Mouse (Mus musculus): ENCODE data around the gene Ess2. TPM values are rescaled to one million over a fixed set of nuclear protein-coding genes. Genes with fewer than 3 reads are reported as not detected.
"Not testable (repeated sequence)": the region's sequence is repeated elsewhere in the genome, so short reads cannot be mapped to it uniquely, and the experiment has no call there.

Ess2 gene
- total RNA-seq (2022), result 10 to 100 TPM; 16.9 to 28.8 (median 22.5) TPM

DNA sequence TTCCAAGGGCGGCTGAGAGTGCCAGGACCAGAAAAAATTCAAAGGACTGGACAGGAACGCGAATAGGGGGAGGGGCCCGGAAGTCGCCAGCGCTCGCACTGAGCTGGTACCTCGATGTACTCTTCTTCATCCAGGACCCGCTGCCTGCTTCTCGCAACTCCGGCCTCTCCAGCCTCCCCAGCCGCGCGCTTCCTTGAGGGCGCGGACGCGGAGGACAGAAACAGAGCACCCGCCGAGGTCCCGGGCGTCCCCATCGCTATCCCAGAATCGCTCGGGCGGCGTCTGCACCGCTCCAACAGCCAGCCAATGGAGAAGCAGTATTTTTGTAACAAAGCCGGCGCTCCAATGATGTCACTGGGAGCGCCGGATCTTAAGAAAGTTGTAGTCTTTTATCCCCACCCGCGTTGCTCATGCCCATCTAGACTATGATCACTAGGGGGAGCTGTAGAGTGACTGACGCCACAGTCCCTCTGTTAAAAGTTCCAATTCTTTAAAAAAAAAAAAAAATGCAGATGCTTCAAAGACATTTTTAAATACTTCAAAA is at the start of gene Ess2:
Gene Ess2, minus strand, starts transcription at position 297 of the 544 bp plus-strand sequence.
- DNase-seq, result peak; percentile 92

DNA sequence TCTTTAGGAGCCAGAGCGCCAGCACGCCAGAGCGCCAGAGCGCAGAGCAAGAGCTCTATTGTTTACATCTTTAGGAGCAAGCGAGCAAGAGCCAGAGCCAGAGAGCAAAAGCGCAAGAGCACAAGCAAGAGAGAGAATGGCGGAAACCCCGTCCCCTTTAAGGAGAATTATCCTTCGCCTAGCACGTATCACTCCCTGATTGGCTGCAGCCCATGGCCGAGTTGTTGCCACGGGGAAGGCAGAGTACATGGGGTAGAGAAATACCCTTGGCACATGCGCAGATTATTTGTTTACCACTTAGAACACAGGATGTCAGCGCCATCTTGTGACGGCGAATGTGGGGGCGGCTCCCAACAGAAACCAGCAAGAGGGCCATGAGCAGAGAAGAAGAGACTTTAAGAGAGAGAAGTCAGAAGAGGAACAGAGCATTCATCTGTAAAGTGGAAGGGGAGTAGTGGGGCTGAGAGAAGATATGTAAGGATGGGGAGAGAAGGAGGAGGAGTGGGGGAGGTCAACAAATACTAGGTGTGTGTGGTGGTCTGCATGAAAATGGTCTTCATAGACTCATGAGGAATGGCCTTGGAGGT is 45.0 kb upstream of the Ess2 start:
- DNase-seq, result not testable (repeated sequence)

DNA sequence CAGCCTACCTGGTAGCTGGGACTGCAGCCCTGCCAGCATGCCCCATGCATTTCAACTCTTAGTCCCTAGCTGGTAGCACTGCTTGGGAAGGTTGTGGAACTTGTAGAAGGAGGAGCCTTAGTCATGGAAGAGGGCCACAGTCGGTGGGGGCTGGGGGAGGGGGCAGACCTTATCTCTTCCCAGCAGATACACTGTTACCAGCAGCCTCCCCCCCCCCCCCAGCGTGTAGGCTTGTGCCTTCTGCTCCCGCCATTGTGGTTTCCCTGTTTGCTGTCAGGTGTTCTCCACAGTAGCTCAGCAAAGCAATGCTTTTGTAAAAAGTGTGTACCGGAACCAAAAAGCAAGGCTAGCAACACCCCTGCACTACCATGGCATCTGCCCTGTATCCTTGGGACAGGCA is 40.5 kb upstream of the Ess2 start:
- no peak for DNase-seq

DNA sequence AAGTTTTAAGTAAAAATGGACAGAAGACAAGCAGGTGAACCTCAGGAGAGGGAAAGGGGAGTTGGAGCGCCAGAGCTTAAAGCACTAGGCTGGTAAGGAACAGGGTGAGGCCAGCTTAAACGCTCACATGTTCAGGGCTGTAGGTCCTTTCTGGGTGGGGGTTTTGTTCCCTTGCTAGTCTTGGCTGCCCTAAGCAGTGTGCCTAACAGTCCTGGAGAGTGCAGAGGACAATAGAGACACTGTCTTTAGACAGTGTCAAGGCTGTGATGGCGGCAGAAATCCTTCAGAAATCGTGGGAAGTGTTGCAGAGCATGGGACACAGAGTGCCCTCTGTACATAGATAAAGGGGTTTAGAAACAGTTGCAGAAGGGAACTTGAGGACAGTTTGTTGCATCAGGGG is 38.9 kb upstream of the Ess2 start:
- DNase-seq, result no peak

DNA sequence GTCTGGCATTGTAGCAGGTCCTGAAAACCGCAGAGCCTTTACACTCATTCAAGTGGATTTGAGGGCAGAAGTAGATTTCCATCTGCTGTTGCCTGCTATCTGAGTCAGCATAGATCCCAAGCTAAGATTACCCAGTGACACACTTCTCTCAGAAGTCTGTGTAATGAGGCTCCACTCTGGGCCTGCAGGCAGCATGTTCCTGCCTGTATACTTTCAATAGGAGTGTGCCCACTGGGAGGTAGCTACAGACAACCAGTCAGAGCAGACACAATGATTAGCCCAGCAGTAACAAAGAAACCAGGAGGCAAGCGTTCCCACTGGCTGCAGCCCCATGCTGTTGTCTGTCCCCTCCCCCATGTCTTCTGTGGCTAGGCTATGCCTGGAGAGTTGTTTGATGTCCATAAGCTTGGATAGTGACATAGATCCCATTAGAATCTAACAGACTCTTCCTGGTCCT is 38.3 kb upstream of the Ess2 start:
- no peak for DNase-seq

DNA sequence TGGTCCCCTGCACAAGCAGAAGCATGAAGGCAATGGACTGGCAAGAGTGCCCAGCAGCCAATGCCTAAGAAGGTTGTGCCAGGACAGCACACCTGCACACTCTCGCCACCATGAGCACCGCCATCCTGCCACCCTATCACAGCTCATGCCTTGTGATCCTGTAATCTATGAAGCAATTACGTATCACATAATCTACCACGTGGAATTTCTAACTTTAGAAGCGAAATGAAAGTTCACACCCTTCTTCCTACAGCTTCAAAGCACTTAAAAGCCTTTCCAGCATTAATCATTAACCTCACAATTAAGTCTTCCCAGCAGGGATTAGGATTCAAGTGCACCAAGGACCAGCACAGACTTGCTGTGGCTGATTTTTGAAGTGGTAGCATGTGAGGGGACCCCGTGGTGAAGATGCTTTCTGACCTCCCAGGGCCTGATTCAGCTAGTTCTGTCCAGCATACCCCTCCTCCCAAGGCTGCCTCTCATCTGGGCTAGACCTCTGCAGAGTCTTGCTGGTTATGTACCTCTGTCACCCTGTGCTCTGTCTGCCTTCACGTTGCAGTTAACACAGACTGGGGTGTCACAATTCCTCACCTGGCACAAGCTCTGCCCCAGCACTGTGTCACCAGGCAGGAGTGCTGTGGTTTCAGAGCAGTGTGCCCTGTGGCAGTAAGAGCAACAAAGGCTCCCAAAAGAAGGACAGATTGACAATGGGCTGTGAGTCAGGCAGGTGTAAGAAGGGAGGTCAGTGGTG is 34.1 kb upstream of the Ess2 start:
- no peak for DNase-seq

DNA sequence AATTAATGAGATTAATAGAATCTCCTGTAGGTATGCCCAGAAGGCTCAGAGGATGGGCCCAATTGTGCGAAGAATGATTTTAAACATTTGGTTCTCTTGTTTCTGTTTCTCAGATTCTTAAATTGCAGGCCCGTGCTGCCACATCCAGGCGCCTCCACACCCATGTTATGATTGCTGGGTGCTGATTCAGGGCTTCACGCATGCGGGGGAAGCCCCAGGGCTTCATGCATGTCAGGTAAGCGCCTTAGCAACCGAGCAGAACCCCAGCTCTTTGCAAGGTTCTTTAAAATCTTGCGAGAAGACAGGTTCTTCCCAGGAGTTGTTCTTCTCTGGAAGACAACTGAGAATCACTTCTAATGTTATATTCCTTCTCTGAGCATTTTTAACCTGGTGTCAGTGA is 32.3 kb upstream of the Ess2 start:
- DNase-seq, result no peak

DNA sequence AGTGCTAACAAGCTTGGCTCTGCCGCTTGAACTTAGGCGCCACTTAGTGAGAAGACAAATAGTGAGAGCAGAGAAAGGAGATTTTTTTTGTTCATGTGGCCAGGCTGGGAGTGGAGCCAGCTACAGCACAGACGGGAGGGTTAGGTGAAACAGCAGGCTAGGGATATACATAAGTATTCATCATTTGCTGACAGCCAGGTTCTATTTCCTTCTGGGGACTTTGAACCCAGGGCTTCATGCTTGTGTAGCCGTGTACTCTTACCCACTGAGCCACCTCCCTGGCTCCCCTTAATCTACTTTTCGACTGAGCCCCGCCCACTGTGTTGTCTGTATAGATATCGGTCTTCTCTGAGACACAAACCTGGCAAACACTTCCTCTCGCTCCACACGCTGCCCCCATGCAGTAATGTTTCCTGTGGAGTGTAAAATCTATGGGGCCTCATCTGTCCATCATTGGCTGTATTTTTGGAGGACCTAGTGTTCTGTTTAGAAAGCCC is 28.2 kb upstream of the Ess2 start:
- DNase-seq, result no peak

DNA sequence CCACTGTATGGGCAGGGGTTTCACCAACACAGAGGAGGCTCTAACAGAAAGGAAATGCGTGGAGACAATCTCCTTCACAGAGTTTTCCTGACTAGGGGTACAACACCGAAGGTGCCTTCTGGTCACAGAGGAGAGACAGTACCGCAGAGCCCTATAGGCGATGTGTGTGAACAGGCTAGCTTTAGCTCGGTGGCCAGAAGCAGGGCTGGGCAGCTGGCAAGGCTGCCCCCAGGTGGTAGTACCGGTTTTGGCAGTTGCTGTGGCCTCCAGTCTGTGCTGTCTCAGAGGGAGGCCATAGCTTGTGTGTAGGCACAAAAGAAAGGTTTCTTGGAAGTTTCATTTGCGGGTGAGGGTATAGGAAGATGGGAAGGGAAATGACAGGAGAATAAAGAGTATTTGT is 27.7 kb upstream of the Ess2 start:
- no peak for DNase-seq

DNA sequence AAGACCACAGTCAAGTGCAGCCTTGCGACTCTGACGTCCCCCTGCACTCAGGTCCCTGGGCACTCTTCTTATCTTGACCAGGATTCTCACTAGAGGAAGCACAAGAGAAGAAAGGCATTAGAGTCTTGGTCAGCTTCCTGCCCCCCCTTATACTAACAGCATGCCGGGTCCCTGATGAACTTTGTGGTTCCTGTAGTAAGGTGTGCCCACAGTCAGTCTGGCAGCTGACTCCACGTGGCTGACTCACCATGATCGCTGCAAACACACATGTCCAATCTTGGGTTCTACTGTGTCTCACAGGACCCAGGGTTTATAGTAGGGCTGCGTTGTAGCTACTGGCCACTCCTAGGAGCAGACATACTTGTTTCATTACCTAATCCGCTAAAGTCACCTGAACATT is 27.0 kb upstream of the Ess2 start:
- DNase-seq, result no peak

DNA sequence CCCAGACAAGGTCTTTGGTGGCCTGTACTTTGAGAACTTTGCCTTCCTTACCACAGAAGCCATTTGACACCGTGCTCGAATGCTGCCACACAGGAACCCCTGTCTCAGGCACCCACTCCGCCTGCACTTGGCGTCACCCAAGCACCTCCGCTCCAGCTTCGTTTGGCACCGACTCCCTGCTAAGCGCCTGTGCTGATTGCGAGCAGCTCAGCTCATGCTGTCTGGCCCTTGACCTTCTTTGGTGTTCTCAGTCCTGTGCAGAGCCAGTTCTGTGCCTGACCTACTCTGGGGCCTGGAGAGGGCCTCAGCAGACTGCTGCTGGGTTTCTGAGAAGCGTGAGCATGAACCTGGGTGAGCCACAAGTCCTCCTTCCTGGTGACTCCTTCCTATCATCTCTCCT is 25.6 kb upstream of the Ess2 start:
- DNase-seq, result no peak

DNA sequence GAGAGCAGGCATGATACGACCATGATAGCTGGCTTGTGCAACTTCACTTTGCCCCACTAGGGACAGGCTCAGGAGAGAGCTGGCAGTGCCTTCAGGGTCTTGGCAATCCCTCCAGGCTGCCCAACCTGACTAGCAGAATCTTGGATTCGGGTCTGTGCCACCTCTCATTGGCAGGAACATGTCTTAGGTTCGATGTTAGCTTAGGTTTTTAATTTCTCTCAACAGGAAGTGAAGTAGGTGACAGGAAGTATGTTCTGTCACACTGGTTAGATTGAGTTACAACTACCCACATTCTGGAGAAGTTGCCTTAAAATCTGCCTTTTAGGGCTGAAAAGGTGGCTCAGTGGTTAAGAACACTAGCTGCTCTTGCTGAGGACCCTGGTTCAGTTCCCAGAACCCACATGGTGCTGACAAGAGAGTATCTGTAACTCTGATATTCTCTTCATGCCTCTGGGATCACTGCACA is 23.3 kb upstream of the Ess2 start:
- DNase-seq, result no peak

DNA sequence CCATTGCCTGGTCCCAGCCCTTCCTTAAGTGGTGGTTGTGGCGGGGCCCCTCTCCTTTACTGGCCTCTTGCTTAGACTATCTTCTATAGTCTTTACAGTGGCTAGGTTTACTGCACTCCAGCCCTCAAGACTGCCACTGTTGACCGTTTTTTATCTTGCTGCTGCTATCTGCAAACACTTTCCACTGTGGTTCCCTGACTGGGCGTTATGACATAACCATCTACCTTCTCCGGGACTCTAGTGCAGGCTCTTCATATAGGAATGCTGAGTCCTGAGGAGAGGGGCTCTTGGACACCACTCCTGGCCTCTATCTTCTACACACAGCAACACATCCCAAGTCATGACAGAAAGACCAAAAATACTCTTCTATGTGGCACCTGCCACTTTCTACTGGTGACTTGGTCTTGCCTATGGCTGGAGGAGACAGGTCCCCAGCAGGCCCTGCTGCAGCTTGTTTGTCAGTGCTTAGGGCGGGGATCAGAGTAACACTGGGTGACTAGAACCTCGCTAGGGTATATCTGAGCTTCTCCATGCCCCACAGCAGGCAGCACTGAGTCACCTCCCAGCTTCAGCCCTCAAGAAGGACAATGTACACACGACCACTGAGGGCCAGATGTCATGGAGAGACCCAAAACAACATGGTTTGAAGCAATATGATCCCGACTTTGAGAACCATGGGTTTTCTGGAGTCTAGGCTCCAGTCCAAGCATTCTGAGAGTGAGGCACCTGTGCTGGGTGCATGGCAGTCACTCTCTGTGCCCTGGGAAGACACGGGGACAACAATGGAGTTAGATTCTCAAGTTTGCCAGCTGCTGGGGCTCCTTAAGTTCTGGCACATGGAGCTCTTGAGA is 22.7 kb upstream of the Ess2 start:
- no peak for DNase-seq

DNA sequence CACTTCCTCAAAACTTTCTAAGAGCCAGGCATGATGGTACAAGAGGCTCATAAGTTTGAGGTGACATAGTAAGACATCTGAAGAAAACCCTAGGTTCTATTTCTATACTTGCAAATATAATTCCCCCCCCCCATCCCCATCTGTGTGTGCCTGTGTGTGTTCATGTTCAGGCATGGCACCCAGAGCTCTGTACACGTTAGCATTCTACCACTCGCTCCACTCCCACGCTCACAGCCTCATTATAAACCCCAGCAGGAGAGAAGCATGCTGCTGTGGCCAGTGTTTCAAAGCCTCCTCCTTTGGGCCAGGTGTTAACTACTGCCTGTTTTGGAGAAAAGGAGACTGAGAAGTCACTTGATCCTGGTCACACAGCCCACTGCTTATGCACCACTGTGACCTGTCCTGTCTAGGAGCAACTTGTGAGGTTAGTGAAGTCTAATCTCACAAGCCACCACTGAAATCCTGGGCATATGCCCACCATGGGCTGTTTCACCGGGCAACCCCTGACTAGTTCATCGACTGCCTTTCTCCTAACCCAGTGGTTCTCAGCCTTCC is 20.8 kb upstream of the Ess2 start:
- no peak for DNase-seq

DNA sequence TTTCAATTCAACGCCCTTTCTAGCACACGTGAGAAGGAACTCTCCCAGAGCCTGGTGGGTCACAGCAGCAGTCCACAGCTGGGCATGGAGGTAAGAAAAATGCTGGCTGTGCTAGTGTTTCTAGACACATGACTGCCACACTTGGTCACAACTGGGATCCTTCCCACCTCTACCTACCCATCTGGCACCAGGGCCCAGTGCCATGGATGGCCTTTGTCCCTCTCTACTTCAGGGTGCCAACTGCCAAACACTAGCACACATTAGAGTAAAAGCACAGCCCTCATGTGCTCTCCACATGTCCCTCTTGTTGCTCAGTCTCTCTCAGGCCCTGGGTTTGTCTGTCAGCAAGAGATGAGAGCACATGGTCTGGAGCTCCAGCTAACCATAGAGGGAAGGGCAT is 18.5 kb upstream of the Ess2 start:
- no peak for DNase-seq

DNA sequence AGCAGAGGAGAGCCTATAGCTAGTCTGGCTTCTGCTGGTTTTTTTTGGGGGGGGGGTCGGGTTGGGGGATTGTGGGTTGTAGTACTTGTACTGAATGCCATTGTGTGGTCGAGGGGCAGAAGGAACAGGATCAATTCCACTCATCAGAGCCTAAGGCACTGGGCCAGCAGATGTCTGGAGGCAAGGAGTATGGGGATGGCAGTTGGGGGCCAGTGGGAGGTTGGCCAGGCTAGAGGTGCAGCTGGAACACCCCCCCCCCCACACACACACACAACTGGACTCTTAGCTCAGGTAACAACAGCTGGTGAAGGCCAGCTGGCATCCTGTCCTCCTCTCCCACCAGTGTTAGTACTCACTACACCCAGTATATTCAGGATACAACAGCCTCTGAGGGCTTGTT is 18.1 kb upstream of the Ess2 start:
- no peak for DNase-seq

DNA sequence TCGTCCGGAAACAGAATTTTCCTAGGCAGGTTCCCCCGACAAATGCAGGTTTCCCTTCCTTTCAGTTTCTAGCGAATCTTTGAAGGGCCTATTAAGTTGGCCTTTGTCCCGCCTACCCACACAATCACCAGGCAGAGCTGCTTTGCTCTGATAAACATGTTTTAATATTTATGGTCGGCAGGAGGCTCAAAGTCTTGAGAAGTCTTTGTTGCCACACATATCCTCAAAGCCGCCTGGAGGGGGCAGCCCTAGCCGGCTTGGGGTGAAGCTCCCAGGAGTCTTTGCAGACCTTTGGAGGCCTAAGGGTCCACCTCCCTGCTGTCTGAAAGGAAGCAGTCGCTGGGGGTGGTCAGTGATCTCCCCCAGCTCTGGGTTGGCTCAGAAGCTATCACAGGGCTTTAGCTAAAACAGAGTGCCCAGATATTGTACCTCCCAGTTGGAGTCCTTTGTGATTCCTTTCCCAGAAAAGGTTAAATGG is 17.5 kb upstream of the Ess2 start:
- DNase-seq, result peak; percentile 70

DNA sequence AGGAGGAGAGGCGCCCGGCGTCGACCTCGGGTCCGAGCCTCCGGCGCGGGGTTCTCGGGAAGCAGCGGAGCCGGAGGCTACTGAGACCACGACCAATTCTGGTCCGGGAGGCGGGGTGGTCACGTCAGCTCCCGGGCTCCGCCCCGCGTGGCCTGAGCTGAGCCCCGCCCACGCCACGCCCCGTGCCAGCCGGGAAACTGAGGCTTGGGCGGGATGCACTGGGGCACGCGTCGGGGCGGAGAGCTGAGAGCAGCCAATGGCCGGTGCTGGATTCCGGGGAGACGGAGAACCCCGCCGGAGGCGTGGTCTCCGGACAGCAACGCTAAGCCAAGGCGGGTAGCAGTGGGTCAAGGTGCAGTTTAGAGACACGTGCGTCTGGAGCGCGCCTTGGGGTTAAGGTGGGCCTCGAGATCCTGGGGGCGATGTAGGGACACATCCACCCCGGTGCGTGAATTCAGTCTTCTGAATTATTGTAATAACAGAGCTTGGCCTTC is 17.0 kb upstream of the Ess2 start, which contains the start of gene Slc25a1:
Gene Slc25a1, minus strand, starts transcription at position 133 of the 494 bp plus-strand sequence.
- DNase-seq, result peak; percentile 82

DNA sequence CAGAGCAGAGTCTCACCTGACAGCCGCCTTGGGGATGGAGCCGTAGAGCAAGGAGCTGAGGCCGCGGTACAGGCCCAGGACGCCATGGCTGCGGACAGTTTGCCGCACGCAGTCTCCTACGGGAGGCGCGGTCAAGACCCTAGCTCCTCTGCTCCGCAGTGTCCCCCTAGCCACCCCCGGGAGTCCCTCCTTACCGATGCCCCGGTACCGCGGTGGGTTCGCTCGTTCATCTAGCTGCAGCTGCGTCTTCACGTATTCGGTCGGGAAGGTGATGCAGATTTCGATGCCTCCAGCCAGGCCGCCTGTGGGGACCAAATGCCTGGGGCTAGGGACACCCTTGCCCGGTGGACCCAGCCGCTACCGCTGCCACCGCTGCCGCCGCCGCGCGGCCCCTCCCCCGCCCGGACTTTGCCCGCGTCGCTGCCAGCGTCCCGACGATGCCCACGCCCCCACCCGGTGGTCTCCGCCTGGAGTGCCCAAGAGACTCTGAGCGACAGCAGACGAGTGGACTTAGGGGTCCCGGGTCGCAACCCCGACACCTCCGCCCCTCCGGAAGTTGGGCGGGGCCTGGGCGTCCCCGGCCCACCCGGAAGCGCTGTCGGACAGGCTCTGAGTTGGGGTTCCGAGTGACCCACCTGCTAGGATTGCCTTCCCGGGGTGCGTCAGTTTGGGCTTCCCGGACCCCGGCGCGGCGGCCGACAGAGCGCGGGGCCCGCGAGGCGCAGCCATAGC is 16.4 kb upstream of the Ess2 start:
- no peak for DNase-seq

DNA sequence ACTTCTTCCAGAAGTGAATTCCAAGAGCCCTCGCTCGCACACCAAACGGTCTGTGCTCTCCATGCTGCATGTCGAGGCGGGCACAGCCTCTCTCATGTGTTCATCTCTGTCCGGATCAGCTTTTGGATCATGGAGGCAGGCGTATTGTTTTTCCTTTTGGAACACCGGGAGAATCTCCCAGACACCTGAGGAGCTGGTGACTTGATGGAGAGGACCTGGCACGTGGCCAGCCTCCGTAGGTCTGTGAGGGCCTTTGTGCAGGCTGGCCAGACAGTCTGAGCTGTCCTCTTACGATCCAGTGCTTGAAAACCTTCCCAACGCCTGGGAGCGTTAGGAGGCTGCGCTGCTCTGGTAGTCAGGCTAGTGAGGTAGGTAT is 11.0 kb upstream of the Ess2 start:
- no peak for DNase-seq
